Mouse (Mus musculus) cerebellum, adult 18-20 months (tissue): ENCODE measurements around the gene Exph5.

Experiments used
- DNase-seq, 2 experiments: peaks; one replicate each; pipeline ENCODE4 v3.0.0; 2021

Gene Exph5

DNA sequence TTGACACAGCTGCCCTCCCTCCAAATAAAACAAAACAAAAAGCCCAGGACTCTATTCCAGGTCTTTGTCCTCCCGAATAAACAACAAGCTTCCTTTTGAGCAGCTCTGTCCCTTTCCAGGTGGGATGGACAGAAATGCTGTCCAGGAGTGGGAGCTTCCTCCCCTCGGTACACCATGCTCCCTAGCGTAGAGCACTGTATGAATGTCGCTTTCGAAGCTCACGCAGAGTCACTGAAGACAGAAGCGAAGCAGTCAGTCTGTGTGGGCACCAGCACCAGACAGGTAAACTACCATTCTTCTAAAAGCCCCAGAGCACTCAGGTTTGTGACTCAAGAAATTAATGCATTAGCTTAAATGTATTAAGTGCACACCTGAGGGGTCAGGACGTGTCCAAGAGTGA is 20.2 kb downstream of the Exph5 start:
- DNase-seq: peak; percentile 69 to 74

DNA sequence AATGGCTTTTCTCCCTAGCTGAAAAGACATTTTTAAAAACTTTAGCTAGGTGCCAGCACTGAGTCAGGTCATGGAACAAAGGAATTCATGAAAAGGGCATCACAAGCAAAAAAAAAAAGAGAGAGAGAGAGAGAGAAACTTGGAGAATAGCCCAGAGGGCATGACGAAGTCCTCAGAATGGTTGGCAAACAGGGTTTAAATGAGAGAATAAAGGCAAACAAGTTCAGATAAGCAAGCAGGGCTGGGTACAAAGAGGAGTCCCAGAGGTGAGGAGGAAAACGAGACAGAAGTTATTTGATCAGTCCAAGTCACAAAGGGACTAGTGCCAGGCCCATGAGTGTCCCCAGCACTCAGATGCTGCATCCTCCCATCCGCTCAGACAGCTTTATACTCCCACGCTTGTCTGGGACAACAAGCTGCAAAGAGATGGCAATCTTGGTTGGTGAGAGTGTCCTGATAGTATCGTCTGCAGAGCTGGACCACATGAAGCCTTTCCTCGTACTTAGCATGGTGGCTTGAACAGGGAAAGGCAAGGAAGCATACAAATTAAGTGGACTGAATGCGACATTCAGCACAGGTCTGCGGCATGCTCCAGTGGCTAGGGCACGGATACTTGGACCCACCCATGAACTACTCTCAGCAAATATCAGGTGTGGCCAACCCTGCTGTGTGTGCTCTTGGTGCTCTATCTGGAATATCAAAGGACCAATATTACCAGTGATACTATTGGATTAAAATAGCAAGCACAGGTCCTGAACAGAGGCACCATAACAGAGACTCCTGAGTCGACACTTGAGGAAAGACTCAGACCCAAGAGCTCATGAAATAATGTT is 22.2 kb downstream of the Exph5 start:
- DNase-seq: peak; percentile 52 to 62

DNA sequence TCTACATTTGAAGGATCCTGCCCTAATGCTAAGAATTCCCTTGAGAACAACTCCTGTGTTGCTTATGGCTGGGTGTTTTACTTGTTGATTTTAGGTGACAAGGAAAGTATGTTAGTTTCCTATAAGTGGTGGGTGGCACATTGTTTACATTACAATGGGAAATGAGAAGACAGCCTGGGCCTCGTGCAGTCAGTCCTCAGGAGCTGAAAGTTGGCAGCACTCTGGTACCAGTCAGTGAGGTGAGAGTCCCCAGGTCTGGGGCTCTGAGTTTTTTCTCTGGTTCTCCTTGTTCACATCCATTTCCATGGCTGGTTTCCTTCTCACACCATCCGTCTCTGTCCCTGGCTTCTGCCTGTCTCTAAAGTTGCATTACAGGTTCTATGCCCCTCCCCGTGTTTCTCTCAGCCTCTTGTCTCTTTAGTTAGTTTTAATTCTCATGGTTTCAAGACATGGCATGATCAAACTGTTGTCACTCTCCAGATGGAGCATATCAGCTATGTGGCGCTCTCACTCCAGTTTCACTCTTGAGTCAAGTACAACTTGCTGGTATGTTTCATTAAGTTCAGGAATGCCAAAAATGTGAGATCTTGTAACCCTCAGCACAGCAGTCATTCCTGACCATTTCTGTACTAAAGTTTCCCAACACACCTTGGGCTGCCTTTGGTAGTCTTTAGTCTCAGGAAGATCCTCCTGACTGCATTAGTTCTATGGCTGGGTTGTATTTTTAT is 24.1 kb downstream of the Exph5 start:
- no peak for DNase-seq

DNA sequence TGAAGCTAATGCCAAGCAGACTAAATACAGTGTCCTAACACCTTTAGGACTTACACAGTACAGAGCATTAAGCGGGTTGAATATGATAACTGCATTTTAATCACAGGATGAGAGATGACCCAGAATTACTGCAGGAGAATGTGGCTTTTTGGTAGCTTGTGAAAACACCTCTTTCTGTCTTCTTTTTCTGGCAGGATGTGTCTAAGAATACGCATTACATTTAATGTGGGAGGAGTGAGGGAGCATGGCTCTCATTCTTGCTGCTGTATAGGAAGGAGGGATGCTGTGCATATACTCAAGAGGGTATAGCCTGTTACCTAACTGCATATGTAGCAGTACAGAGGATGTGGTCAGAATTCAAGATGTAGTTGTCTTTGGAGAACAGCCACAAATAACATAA is 26.7 kb downstream of the Exph5 start:
- DNase-seq: no peak

DNA sequence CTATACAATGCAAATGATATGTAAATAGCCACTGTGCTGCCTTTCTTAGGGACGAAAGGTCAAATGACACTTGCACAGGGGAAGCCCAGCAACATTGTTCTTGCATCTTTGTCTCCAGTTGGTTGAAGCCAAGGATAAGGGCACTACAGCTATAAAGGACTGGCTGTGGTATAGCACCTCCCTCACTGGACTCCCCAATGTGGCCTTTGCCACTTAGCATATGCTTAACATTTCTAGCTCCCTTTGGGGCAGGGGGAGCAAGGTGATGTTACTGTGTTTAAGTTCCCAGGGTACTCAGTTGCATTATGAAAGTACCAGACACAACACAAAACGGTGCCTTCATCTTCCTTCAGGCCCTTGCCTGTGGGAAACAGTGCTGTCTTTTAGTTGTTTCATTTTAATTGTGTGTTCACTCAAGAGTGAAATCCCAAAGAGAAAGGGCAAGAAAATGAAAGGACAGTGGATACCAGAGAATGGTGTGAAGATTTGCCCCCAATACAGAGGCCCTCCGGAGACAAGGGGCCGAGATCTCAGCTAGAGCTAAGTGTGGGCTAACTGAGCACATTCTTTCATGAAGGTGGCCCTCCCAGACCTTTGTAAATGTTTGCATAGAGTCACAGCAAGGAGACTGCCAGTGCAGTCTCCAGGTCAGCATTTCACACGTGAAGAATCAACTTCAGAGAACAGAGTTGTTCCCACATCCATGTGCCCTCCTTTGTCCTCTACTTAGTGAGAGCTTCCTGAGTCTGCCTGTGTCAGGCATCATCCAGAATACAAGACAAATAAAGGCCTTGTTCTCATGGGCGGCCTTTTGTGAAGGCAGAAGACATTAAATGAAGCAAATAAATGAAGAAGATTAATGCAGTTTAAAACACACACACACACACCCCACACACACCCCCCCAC is 28.1 kb downstream of the Exph5 start:
- no peak for DNase-seq

DNA sequence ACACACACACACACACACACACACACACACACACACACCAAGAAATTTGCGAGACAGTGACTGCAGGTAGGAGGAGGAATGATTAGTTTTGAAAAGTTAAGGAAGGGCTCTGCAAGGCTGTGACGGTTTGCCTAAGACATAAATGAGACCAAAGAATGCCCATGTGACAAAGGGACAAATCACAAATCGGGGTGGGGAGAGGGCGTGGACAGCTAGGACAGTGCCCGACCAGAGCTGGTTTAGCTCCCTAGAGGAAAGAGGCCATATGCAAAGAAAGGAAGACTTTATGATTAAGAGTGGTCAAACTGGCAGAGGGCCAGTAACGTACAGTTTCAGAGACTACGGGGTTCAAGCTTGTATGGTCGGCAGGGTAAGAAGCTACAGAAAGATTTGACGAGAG is 28.8 kb downstream of the Exph5 start:
- no peak for DNase-seq

DNA sequence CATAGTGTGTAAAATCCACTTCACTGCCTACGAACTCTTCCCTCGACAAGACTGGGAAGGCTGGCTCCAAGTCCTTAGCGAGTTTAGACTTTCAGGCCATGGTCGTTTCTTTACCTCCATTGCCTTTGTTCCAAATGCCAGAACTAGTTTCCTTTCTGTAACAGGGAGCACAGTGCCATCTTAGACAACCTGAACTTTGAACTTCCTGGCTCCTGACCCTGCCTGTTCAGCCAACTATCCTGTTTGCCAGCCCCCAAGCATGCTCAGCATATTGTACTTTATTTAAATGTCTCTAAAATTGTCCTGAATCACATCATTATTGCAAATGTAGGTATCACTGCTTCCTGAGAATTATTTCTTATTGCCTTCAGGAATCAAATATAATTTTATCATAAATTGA is 32.0 kb downstream of the Exph5 start:
- no peak for DNase-seq

DNA sequence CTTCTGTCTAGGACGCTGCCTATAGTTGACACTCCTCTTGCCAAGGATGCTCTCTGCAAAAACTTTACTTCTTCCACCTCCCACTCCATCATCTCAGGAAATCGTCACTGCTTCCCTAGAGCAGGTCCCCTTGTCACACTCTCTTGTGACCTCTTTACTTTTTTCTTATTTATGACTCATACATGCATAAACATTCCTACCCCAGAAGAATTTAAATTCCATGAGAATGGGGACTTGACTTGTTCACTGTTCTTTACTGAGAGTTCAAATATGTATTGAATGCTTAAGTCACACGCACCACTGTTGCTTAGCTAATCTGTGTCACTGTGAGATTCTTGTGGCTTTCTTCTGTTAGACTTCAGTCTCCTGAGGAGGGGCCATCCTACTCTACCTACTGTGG is 33.7 kb downstream of the Exph5 start:
- DNase-seq: no peak

DNA sequence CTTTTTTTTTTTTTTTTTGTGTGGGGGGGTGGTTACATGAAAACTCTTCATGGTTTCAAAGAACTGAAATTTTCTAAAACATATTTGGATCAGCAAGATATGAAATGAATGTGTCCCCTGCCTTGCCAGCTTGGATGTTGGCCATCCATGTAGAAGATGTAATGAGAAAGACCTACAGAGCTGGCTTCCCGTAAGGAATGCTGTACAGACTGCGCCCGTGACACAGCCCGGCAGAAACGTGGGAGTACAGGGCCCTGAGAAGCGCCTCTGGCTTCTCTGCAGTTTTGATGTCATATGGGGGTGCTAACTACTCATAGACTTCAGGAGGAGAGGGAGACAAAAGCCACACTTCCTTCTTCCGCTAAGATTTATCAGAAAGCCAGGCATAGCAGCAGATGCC is 38.1 kb downstream of the Exph5 start:
- DNase-seq: peak; percentile 39 to 50

DNA sequence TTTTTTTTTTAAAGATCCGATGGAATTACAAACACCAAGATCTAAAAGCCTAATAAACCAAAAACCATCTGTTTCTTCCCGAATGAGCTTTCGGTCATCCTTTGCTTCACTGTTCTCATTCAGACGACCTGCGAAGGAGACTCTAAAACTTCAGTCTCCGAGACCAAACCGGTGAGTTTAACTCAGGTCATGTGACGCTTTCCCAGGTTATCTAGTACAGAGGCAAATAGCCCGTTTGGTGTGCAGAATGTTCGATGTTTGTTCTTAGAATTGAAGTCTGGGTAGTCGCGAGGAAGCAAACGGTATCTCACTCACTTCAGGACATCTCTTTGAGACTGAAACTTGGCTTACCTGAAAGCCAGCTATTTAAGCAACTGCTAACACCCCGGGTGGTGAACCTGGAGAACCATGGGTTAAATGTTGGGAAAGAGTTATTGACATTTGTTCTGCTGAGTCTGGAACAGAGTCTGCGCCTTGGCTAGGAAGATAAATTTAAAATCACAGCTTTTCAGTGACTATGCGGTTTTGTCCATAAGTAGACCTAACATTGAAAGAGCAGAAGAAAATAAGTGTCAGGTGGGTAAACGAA is 39.0 kb downstream of the Exph5 start:
- DNase-seq: peak; percentile 32 to 47

DNA sequence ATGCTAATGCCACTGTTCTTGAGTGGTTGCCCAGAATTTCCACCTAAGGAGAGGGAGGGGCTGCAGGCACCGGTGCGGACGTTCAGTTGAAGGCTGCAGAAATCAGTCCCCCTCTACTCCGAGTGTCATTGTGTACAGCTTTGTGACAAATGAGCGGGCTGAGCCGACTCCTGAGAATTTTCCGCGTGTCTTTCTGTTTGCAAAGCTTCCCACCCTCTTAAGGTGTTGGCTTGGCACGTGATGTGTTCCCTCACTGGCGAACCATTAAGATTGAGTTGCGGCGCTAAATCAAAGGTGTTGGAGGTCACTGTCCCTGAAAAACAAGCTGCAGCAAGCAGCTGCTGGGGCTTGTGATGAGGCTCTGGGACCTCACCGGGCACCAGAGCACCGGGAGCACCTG is 39.5 kb downstream of the Exph5 start:
- peak; percentile 70 to 76 for DNase-seq

DNA sequence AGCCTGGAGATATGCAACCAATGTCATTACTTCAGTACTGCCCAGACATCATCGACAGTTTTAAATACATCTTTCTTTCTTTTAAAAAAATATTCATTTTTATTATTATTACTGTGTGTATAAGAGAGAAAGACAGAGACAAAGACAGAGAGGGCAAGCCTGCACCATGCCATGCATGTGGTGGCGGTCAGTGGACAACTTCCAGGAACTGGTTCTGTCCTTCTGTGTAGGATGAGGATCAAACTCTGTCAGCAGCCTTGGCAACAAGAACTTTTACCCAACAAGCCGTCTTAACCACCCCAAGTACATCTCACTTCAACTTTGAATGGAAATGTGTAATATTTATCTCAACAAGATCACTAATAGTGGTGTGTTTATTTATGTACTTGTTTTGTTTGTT is 40.5 kb downstream of the Exph5 start:
- DNase-seq: peak; percentile 70 to 73

DNA sequence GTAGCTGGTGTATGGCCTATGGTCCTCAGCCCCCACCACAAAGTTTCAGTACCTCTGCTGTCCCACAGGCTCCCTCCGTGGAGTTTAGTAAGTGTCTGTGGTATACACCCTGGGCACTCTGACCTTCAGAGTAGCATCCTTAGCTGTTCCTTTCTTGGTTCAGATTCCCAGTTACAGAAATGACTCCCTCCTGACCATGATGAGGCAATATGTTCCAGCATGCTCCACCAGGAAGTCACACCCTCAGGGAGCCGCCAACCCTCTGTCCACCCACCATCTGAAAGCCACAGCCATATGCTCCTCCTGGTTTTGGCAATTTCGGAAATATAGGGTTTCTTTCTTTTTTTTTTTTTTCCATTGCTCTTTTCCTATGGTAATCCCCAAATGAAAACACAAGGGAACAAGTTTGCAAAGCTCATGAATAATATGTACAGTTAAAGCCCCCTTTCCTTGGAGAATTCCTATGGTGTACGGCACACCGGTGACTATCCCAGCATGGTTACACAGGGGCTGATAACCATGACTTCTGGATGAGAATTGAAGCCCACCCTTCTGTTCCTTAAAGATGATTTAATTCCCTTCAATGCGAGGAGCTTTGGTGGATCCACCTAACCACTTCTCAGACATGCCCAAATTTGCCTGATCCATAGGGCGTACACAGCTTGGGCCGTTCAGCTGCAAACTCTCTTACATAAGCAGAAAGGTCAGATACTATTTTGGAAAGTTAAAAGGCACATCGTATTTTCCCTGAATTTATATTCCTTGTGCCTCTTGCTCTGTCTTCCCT is 43.4 kb downstream of the Exph5 start:
- DNase-seq: peak; percentile 84 to 89

DNA sequence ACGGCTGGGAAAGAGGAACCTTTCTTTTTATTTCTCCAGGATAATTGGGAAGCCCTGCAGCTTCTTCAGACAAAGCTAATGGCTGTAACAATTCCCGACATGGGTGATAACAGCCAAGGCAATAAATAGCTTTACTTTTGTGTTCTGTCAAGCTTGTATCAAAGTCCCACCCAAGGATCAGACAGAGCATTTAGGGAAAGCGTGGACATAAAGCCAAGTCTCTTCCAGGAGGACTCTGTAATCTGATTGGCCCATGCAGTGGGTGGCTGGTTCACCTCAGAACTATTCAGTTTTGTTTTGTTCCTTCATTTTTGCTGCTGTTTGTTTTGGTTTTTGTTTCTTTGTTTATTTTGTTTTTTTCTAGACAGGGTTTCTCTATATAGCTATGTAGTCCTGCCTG is 44.3 kb downstream of the Exph5 start:
- no peak for DNase-seq

DNA sequence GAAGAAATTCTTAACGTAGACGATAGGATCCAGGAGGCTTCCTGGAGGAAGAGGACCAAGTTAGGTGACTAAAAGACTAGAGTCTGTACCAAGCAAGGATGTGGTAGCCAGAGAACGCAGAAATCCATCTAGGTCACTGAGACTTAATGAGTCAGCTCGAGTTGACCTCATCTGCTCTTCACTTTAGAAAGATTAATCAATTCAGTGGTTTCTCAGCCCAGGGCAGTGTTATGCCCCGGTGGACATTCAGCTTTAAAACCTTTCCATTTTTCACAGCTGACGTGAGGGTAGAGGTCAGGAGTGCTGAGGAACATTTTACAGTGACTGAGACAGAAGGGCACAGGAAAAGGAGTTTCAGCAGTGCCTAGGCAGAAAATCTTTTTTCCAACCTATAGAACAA is 44.9 kb downstream of the Exph5 start:
- DNase-seq: no peak

DNA sequence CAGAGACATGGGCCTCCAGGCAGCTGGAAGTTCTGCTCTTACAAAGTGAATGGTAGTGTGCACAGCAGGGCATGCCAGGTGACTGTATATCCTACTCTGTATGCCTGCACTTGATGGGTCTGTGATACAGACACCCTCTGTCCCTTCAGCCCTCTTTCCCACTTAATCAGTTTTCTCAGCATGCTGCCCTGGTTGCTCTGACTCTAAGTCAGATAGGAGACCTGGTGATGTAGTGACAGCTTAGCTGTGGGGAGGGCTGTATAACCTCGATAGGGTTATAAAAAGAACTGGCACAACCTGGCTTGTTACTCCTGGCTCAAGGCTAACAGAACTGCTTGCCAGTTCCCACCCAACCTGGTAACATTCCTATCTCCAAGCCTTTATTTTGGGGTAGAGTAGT is 47.7 kb downstream of the Exph5 start:
- peak; percentile 66 to 80 for DNase-seq

DNA sequence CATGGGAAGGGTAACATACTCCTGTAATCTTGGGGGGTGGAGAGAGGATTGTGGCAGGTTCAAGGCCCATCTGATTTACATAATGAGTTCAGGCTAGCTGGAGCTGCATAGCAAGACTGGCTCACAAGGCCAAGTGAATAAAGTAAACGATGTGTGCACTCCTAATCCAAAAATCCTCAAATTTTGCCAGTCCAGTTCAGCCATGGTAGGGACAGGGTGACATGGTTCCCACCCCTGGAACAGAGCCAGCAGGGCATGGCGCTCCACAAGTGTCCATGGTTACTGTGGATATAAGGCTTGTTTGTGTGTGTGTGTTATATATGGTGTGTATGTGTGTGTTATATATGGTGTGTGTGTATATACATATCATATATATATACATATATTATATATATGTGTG is 48.9 kb downstream of the Exph5 start:
- DNase-seq: no peak

DNA sequence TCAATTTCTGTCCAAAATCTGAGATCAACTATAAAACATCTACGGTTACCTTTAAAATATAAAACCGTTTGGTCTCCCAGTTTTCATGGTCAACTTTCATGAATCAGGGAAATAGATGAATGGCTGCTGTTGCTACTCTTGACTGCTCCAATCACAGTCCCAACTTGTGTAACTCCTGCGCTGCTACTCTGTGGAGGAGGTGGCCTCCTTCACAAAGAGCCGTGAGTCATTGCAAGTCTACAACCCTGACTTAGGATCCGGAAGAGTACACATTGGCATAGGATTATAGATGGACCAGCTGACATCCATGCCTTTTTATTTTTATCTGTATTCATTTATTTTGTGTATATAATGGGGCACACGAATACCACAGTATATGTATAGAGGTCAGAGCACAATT is 50.4 kb downstream of the Exph5 start:
- DNase-seq: no peak

DNA sequence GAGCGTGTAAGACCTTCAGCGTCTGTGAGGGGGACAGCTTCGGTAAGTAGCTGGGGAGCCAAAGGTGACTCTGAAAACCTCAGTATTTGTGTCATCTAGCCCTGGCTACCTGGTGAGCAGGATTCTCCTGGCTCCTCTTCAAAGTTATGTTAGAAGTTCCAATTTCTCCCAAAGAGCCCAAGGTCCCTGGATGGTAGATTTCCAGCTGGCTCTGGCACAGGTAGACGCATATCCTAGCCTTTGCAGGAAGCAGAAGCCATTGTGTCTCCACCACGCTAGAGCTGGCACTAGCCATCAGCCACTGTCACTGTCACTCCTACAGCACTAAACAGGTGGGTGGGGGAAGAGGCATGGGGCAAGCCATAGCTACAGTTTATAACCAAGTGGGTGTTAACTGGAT is 51.7 kb downstream of the Exph5 start:
- DNase-seq: peak in 1 of 2 experiments; percentile 54

DNA sequence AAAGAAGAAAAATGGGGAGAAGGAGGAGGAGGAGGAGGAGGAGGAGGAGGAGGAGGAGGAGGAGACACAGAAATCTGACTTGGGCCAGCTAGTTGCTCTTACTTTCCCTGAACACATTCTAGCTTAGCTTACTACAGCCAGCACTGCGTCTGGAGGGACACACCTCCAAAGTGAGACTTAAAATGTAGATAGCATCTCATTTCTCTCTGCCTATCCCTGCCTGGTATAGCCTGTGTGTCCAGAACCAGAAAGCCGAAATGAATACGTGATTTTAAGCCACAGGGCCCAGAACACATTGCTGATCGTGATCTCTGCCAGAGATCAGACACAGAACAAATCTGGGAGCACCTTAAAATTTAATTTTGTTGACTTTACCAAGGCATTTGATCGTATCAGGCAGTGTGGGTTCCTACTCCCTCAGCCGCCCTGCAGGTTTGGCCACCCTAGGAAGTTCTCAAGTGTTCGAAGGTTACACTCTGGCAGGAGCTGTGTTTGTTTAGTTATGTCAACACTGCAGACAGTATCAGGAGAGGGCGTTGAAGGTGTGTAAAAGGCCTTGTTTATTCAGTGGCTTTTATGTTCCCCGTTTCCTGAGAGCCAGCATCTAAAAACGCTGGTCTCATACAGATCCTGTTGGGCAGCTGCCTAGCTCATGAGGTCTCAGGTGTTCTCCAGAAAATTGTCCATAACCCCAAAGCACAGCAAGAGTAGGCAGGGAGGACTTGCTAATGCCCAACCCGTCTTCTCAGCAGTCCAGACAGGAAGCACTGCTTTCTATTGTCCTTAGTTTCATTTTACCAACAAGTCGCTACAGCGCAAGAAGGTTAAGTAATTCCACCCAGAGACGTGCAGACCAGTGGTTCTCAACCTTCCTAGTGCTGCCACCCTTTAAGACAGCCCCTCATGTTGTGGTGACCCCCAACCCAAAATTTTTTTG is 55.0 kb downstream of the Exph5 start:
- DNase-seq: no peak

DNA sequence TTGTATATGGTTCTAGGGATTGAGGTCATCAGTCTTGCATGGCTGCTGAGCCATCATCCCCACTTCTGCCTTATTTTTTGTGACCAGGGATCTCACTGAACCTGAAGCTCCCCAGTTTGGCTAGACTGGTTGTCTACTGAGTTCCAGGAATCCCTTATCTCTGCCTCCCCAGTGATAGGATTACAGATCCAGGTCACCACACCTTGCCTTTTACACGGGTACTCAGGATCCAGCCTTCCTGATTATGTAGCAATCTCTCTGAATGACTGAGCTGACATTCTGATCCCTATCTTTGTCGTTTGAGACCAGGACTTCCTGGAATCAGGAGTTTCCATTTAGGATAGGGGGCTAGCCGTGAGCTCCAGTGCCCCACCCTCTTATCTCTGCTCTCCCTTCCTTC is 69.9 kb downstream of the Exph5 start:
- DNase-seq: no peak
